Mouse (Mus musculus): ENCODE measurements around the gene Olfr741.

The Olfr741 gene

DNA sequence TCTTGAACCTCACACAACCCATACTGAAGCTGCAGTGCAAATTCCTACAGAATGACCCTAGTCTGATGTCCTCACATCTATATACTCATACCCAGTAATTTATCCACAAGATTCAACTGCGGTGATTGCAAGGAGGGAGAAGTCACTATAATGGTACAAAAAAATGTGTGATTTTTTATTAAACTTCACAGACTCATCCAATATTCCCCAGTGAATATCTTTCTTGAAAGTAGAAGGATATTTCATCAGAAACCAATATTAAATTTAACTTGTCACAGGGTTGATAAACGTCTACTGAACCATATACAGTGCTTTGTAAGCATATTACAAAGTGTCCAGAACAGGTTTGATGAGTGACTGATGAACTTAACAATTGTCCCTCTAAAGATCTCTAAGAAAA lies at the start of gene Olfr741:
Olfr741 (plus strand) TSS at position 301 of the 400 bp plus-strand sequence.
- DNase-seq = no peak

DNA sequence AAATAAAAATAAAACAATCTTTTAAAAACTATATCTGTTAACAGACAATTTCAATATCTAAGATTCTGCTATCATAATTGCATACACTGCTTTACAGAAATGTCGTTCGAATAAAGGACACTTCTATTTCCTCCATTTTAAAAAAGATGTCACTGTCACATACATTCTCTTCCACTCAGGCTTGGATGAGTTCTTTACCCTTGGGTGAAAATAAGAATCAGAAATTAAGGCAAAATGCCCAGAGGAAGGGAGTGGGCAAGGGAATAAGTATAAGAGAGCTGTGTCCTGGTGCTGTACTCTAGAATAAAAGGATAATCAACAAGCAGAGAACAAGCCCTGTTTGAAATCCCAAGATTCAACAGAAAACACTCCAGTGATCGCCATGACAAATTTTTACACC lies 27.3 kb upstream of the Olfr741 start, which contains the start of gene Olfr740:
Olfr740 (plus strand) TSS at position 301 of the 400 bp plus-strand sequence.
- no peak for DNase-seq

DNA sequence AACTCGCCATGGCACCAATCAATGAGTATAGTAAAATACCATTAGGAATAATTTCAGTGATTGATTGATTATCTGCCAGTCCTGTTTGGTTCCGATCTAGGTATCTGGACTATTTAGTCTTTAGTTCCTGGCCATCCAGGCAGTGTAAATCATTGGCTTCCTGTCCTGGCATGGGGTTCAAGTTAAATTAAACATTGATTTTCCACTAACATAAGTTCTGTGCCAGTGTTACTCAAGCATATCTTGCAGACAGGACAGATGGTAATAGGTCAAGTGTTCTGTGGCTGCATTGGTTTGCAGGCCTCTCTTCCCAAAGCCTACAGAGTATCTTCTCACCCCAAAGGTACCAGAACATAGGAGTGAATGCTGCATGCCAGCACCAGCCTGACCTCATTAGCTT lies 5.9 kb downstream of the Olfr741 start:
- DNase-seq = no peak

DNA sequence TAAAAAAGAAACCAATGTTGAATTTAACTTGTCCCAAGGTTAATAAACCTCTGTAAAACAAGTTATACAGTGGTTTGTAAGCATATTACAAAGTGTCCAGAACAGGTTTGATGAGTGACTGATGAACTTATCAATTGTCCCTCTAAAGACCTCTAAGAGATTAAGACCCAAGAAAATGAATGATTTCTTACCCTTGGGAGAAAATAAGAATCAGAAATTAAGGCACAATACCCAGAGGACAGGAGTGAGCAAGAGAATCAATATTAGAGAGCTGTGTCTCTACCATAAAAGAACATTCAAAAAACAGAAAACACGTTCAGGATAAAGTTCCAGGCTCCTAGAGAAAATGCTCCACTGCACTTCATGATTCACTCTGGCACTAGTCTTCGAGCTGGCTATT lies 30.8 kb downstream of the Olfr741 start, which contains the start of gene Olfr742:
Olfr742 (plus strand) TSS at position 301 of the 400 bp plus-strand sequence.
- no peak for DNase-seq

DNA sequence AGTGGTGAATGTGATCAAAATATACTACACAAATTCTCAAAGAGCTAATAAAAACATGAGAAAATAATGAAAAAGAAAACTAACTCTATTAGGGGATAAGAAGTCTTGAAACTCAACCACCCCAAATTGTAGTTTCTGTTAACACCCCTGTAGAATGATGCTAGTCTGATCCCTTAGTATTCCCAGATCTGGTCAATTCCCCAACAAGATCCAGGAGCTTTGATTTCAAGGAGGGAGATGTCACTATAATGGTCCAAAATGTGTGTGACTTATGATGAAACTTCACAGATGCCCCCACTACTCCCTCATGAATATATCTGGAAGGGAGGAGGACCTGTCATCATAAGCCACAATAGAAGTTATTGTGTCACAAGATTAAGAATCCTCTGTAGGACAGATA lies 49.0 kb downstream of the Olfr741 start, which contains the start of gene Olfr743:
Olfr743 (plus strand) TSS at position 301 of the 400 bp plus-strand sequence.
- DNase-seq = no peak
